Mouse (Mus musculus) small intestine, adult 2 months (tissue): ENCODE measurements around the gene Shc4. TPM values are rescaled to one million over a fixed set of nuclear protein-coding genes. Genes with fewer than 3 reads are reported as not detected.

Source experiments
- H3K27ac ChIP-seq: fragments of 200-500 bp; 2 replicates; pipeline ENCODE4 v1.5.1; 2012; ENCODE audit warnings: low read depth, low read length, control low read depth, inconsistent platforms; ENCODE audit not compliant: insufficient read depth
- H3K27me3 ChIP-seq: fragments of 200-500 bp; 2 replicates; pipeline ENCODE4 v1.6.1; 2012; ENCODE audit warnings: mild to moderate bottlenecking, moderate library complexity, low read length, inconsistent platforms; ENCODE audit not compliant: control insufficient read depth, insufficient read depth
- H3K36me3 ChIP-seq: fragments of 200-500 bp; 2 replicates; pipeline ENCODE4 v1.6.1; 2012; ENCODE audit warnings: mild to moderate bottlenecking, low read length, control low read depth, inconsistent platforms; ENCODE audit not compliant: control insufficient read depth, insufficient read depth
- H3K4me1 ChIP-seq: fragments of 200-500 bp; 2 replicates; pipeline ENCODE4 v1.6.1; 2012; ENCODE audit warnings: low read length, inconsistent platforms, mixed read lengths; ENCODE audit not compliant: control insufficient read depth, insufficient read depth, insufficient read length
- H3K4me3 ChIP-seq: fragments of 200-500 bp; 2 replicates; pipeline ENCODE4 v1.5.1; 2012; ENCODE audit warnings: low read depth, mild to moderate bottlenecking, control low read depth, inconsistent platforms, low read length, moderate library complexity
- CTCF ChIP-seq: fragments of 200-500 bp; IDR thresholded peaks from 2 replicates; pipeline ENCODE4 v1.5.1; 2012; ENCODE audit warnings: low read depth, mild to moderate bottlenecking, control low read depth, inconsistent platforms, low read length, moderate library complexity, mixed read lengths; ENCODE audit not compliant: insufficient replicate concordance, insufficient read length; ENCODE audit errors: extremely low read depth
- POLR2A ChIP-seq: fragments of 200-500 bp; IDR thresholded peaks from 2 replicates; pipeline ENCODE4 v1.6.1; 2012; ENCODE audit warnings: low read depth, mild to moderate bottlenecking, control low read depth, inconsistent platforms, low read length, moderate library complexity
- WGBS: fragments of 180-500 bp; shearing (Covaris S2); methylation state at CpG from one replicate; pipeline ENCODE4 v1.1.7; 2018; 5-methylcytosine and 5-hydroxymethylcytosine counted together
- polyA plus RNA-seq: library from polyadenylated mRNA; depleted of rRNA; stranded (reverse); fragments of >200 nt; gene quantifications from 2 replicates; pipeline ENCODE4 v1.2.3, GENCODE M21; 2012; rRNA removed

Shc4 gene
- polyA plus RNA-seq, 1 experiment = 0.13 TPM

GRCm38 (mm10) chr2:125598251-125598650 lies 125.7 kb downstream of the Shc4 start:
- TF ChIP-seq POLR2A (no peak), CTCF (no peak)
- Histone ChIP-seq H3K27me3 (no peaks in the 10 kb centered on the region), H3K4me3 (no peak overlapping the region), H3K36me3 (peaks cover 42% of the 10 kb centered on the region), H3K4me1 (no peaks in the 10 kb centered on the region), H3K27ac (no peak overlapping the region)
- 80% methylated on average over 6 of the region's 6 CpGs for WGBS

GRCm38 (mm10) chr2:125594786-125595185 lies 129.2 kb downstream of the Shc4 start:
- H3K36me3 ChIP-seq = peaks cover 43% of the 10 kb centered on the region
- TF ChIP-seq POLR2A (no peak), CTCF (no peak)
- no peak overlapping the region for H3K4me3 ChIP-seq
- no peaks in the 10 kb centered on the region for H3K4me1 ChIP-seq
- no peak overlapping the region for H3K27ac ChIP-seq
- 95% methylated on average over 12 of the region's 12 CpGs for WGBS
- H3K27me3 ChIP-seq = no peaks in the 10 kb centered on the region

GRCm38 (mm10) chr2:125594072-125594471 lies 129.9 kb downstream of the Shc4 start:
- WGBS = 87% methylated on average over 6 of the region's 6 CpGs
- no peak overlapping the region for H3K4me3 ChIP-seq
- no peaks in the 10 kb centered on the region for H3K4me1 ChIP-seq
- TF ChIP-seq POLR2A (no peak), CTCF (no peak)
- H3K36me3 ChIP-seq = peaks cover 45% of the 10 kb centered on the region
- no peak overlapping the region for H3K27ac ChIP-seq
- H3K27me3 ChIP-seq = no peaks in the 10 kb centered on the region

- Histone ChIP-seq H3K36me3 (peaks cover 49% of the 10 kb centered on the region), H3K4me1 (no peaks in the 10 kb centered on the region), H3K4me3 (no peak overlapping the region), H3K27ac (no peak overlapping the region), H3K27me3 (no peaks in the 10 kb centered on the region)
- WGBS = 92% methylated on average over 4 of the region's 4 CpGs
- TF ChIP-seq CTCF (no peak), POLR2A (no peak)
Observed at GRCm38 (mm10) chr2:125591895-125592294, 132.1 kb downstream of the Shc4 start.

GRCm38 (mm10) chr2:125589287-125589686 lies 134.7 kb downstream of the Shc4 start:
- H3K36me3 ChIP-seq = peaks cover 49% of the 10 kb centered on the region
- TF ChIP-seq POLR2A = no peak
- no peak for TF ChIP-seq CTCF
- no peak overlapping the region for H3K4me3 ChIP-seq
- H3K4me1 ChIP-seq = no peaks in the 10 kb centered on the region
- H3K27ac ChIP-seq = no peak overlapping the region
- 85% methylated on average over 12 of the region's 12 CpGs for WGBS
- H3K27me3 ChIP-seq = no peaks in the 10 kb centered on the region

GRCm38 (mm10) chr2:125581081-125581480 lies 142.9 kb downstream of the Shc4 start:
- no peak overlapping the region for H3K27ac ChIP-seq
- H3K36me3 ChIP-seq = peaks cover 37% of the 10 kb centered on the region
- 75% methylated on average over 5 of the region's 5 CpGs for WGBS
- no peak for TF ChIP-seq CTCF
- no peak for TF ChIP-seq POLR2A
- no peaks in the 10 kb centered on the region for H3K4me1 ChIP-seq
- no peaks in the 10 kb centered on the region for H3K27me3 ChIP-seq
- no peak overlapping the region for H3K4me3 ChIP-seq

GRCm38 (mm10) chr2:125577670-125578069 lies 146.3 kb downstream of the Shc4 start:
- no peak for TF ChIP-seq POLR2A
- no peak for TF ChIP-seq CTCF
- Histone ChIP-seq H3K36me3 (peaks cover 35% of the 10 kb centered on the region), H3K27me3 (no peaks in the 10 kb centered on the region), H3K4me3 (no peak overlapping the region), H3K4me1 (no peaks in the 10 kb centered on the region), H3K27ac (no peak overlapping the region)
- WGBS = 70% methylated on average over 4 of the region's 4 CpGs

Other genes starting within 250 kb of the Shc4 start
- 0.17 and 0.18 TPM in 2 replicates for gene Gm9913, start 219.1 kb downstream of the Shc4 start, polyA plus RNA-seq
- 4.9 and 5.1 TPM in 2 replicates for gene Fbn1, start 216.2 kb downstream of the Shc4 start, polyA plus RNA-seq
- 0.32 and 0.82 TPM in 2 replicates for gene Cep152, start 99.0 kb downstream of the Shc4 start, polyA plus RNA-seq
- gene Eid1, start 51.1 kb downstream of the Shc4 start, polyA plus RNA-seq = 3.8 and 5.3 TPM in 2 replicates
- gene Secisbp2l, start 58.7 kb upstream of the Shc4 start, polyA plus RNA-seq = 7.2 and 12.3 TPM in 2 replicates
- gene Galk2, start 135.0 kb upstream of the Shc4 start, polyA plus RNA-seq = 5.9 and 13.7 TPM in 2 replicates
- 0.70 and 1.3 TPM in 2 replicates for gene Cops2, start 135.0 kb upstream of the Shc4 start, polyA plus RNA-seq